Mouse (Mus musculus) kidney, postnatal 10 days (tissue): ENCODE measurements around the gene Acsl5.

Experiments used
- DNase-seq: peaks from one replicate; pipeline ENCODE4 v3.0.0; 2021; ENCODE audit warnings: mixed read lengths

Acsl5 gene

DNA sequence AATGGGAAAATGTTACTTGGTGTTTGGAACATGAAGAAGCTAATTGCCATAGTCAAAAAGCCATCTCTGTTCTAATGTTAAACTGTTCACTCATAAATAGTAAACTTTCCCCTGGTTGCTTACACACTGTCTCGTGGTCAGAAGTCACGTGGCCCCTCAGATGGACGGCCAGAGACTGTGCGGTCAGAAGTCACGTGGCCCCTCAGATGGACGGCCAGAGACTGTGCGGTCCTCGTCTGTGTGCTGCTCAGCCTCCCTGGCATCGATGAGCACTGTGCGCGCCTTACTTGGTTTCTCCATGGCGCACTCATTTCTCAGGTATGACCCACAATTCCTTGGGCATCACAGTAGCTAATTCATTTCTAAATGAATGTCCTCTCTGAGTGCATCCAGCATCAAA is 84.7 kb downstream of the Acsl5 start:
- peak; percentile 30 for DNase-seq

- DNase-seq, result no peak
Measured at GRCm38 (mm10) chr19:55337066-55337465, 85.3 kb downstream of the Acsl5 start.

- no peak for DNase-seq
Measured at GRCm38 (mm10) chr19:55337664-55338063, 85.9 kb downstream of the Acsl5 start.

GRCm38 (mm10) chr19:55340521-55340920 is 88.8 kb downstream of the Acsl5 start:
- DNase-seq, result no peak

- DNase-seq, result no peak
Measured at GRCm38 (mm10) chr19:55341377-55341776, 89.6 kb downstream of the Acsl5 start.

- DNase-seq, result no peak
Measured at GRCm38 (mm10) chr19:55342423-55342822, 90.7 kb downstream of the Acsl5 start.

- no peak for DNase-seq
Measured at GRCm38 (mm10) chr19:55343274-55343673, 91.5 kb downstream of the Acsl5 start.
